Mouse (Mus musculus) spleen, embryonic (tissue): ENCODE data around the gene Col1a1.

ENCODE experiments used
- CTCF ChIA-PET: fragments of 350-600 bp; sonication (Branson Sonifier 250); formaldehyde crosslinking; loops from one replicate; lab custom pipeline; 2022; lab: Charles Lee

The Col1a1 gene

DNA sequence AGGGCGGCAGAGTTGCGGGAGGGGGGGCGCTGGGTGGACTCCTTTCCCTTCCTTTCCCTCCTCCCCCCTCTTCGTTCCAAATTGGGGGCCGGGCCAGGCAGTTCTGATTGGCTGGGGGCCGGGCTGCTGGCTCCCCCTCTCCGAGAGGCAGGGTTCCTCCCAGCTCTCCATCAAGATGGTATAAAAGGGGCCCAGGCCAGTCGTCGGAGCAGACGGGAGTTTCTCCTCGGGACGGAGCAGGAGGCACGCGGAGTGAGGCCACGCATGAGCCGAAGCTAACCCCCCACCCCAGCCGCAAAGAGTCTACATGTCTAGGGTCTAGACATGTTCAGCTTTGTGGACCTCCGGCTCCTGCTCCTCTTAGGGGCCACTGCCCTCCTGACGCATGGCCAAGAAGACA is at the start of gene Col1a1:
TSS of gene Col1a1 (plus strand) at position 180 of the 400 bp plus-strand sequence.
- CTCF ChIA-PET: no interaction called here

DNA sequence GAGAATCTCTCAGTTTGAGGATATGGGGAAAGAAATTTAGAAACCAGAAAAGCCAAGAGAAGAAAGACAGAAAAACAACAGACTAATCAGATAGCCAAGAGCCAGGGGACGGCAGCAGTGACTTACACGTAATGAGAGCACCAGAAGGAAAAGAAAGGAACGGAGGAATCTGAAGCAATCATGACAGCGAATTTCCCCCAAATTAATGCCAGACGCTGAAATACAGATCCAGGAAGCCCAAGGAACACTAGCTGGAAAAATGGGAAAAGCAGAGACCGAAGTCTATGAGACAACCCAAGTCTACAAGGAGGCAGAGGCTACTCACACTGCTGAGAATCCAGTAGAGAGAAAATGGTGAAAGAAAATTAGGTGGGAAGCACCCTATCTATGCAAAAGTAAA is 44.9 kb upstream of the Col1a1 start:
- CTCF ChIA-PET: no interaction called here

DNA sequence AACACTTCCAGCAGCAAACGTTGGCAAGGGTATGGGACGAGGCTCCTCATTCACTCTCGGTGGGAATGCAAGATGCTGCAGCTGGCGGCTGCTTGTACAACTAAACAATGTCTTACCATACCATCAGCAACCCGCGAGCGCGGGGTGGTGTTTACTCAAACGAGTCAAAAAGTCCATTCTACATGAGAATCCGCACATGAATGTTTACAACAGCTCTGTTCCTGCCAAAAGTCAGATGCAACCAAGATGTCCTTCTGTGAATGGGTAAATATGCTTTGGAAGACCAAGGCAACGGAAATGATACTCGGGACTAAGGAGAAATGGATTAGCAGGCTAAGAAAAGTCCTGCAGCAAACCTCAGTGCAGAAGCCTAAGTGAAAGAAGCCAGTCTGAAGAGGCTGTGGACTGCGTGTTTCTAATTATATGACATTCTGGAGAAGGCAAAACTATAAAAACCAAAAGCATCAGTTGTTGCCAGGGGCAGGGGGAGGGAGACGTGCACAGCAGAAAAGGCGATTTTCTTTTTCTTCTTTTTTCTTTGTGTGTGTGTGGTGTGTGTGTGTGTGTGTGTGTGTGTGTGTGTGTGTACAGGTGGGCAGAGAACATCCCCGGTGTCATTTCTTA is 39.2 kb upstream of the Col1a1 start:
- CTCF ChIA-PET: no interaction called here

DNA sequence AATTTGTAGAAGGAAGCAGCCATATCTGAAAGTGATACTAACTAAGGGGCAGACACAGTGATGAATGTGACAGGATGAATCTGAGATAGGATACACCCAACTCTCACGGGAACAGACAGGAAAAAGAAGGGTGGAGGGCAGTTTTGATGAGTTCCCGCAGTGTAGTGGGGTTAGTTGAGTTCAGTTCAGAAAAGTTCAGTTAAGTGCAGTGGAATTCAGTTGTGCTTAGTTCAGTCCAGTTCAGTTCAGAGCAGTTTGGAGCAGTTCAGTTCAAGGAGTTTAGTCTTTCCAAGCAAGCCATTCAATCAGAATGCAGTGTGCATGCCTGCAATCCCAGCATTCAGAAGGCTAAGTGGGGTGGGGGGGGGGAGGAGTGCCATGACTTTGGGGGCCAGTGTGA is 34.8 kb upstream of the Col1a1 start:
- CTCF ChIA-PET: no interaction called here

DNA sequence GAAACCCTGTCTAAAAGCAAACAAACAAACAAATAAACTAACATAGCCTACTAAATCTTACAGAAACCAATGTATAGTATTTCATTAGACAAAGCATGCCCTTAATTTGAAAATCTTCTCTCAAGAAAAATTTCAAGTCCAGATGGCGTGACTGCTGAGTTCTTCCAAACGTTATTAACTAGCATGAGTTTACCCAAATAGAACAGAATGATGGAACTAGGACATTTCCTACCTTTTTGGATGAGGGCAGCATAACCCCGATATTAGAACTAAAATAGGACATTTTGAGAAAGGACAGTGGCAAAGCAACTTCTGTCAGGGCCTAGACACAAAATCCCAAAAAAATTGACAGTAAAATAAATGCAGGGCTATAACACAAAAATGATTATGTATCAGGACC is 31.7 kb upstream of the Col1a1 start:
- CTCF ChIA-PET: no interaction called here

DNA sequence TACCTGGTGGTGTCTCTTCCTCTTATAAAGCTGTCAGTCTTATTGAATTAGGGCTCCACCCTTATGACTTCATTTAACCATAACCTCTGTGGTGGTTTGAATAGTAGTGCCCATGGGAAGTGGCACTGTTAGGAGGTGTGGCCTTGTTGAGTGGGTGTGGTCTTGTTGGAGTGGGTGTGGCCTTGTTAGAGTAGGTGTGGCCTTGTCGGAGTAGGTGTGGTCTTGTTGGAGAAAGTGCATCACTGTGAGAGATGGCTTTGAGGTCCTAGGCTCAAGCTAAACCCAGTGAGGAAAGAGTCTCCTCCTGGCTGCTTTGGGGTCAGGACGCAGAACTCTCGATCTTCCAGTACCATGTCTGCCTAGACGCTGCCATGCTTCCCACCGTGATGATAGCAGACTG is 25.1 kb upstream of the Col1a1 start:
- CTCF ChIA-PET: no interaction called here

DNA sequence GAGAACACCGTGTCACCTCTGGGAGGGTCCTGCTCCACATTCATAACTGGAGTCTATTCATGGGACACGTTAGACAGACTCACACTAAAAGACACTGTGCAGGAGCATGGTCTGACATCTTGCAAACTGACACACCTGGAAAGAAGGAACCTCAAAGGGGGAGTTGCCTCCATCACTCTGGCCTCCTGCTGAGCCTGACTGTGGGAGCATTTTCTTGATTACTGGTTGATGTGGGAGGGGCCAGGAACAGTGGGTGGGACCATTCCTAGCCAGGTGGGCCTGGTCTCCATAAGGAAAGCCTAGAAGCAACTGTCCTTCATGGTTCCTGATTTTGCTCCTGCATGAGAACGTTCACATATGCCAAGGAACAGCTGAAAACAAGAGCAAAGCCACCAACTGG is 23.5 kb upstream of the Col1a1 start:
- CTCF ChIA-PET: no interaction called here

DNA sequence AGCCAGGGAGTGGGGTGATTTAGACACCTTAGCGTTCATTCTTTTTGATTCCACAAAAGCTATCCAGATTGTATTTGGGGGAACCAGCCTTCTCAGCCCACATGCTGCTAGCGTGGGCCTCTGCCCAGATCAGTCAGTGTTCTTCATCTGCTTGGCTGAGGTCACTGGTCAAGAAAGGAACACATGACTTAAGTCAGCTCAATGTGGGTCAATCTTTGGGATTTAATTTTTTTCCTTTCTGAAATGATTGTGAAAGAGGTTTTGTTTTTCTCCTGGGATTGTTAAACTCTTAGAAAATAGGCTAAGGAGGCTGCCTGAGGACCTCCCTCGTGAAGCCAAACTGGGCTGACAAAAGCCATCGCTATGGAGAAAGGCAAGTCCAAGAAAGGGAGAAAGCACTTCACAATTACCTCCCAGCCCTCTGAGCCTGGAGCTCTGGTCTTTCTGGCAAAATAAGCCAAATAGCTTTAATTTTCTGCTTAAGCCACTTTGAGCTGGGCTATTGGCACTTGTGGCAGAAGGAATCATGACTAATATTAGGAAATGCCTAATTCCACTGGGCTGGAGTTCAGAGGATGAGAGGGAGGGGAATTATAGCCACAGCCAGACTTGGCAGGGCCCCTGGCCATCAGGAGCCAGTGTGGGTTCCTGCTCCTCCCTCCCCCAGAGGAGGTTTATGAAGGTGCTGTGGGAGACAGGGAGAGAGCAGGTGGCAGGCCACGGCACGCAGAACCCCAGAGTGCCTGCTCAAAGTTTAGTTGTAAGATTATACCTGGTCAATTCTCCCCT is 22.5 kb upstream of the Col1a1 start:
- CTCF ChIA-PET: interaction anchor here (0.6 kb wide), 1 partner anchor 20 kb away, joined by 10 read pairs; no protein-coding TSS in a partner anchor

DNA sequence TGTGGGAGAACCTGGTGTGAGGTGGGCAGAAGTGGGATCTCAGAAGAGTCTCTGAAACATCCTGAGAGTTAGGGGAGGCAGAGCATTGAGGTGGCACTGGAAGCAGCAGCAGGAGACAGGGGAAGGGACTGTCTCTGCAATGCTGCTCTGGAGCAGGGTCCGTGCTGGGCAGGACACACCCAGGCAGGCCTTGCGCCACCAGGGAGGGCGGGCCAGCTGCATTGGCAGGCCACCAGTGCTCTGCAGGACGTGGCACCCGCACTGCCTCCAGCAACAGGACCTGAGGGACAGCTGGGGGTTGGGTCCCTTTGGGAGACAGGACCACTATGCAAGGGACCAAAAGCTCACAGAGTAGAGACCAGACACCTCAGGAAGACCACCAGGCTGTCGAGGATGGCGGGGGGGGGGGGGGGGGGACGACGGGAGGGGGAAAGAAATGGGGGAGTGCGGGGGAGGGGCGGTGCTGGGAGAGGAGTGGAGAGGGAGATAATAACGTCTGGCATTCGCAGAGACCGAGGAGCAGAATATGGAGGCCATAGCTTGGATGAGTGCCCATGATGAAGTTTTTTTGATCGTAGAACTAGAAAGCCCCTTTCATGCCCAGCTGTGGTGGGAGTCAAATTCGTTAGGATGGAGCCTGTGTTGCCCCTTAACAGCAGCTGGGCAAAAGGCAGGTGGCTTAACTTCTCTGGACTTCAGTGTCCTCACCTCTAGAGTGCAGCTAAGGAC is 20.2 kb upstream of the Col1a1 start:
- CTCF ChIA-PET: no interaction called here

DNA sequence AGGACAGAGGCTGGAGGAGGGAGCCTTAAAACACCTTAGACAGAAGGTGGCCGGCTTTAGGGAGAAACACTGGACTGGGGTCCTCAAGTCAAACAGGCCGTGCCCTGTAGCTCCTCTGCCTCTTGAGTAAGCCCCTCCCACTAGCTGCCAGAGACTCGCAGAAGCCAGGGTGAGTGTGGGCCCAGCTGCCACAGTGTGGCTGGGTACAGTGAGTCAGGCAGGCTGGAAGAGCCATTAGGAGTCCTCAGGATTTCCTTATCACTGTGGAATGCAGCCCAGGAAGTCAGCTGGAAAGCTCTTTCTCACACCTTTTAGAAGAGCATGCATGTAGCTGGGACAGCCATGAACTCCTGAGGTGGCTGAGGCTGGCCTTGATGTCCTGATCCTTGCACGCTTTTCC is 19.5 kb upstream of the Col1a1 start:
- CTCF ChIA-PET: interaction anchor here (0.6 kb wide), 1 partner anchor 49 kb away, joined by 5 read pairs; no protein-coding TSS in a partner anchor

DNA sequence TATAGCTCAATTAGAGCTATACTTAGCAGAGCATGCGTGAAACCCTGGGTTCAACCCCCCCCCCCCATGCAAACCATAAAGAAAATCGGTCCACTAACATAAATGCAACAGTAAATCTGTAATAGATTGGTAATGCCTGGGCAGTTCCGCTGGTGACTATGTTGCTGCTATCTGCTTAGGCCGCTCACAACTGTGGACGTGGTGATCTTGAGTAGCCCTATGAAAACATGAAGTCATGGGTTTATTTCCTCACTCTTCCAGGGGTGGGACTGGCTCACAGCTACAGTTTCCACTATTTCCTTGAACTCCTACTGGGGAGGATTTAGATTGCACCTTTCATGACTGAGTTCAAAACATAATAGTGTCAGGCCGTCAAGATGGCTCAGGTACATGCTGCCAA is 18.3 kb upstream of the Col1a1 start:
- CTCF ChIA-PET: no interaction called here

DNA sequence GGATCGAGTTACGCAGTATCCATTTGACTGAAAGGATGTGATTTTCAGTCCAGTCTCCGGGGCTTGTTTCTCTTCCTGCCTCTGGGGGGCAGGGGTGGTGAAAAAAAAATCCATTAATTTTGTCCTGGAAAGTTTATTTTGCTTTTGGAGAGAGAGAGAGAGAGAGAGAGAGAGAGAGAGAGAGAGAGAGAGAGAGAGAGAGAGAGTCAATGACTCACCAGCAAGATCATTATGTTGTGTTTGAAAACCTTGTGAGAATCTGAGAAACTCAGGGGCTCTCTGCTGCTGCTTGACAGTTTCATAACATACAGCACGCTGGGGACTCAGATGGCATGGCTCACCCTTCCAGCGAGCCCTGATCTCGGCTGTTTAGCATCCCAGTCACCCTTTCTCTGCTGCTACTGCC is 15.0 kb upstream of the Col1a1 start:
- CTCF ChIA-PET: no interaction called here

DNA sequence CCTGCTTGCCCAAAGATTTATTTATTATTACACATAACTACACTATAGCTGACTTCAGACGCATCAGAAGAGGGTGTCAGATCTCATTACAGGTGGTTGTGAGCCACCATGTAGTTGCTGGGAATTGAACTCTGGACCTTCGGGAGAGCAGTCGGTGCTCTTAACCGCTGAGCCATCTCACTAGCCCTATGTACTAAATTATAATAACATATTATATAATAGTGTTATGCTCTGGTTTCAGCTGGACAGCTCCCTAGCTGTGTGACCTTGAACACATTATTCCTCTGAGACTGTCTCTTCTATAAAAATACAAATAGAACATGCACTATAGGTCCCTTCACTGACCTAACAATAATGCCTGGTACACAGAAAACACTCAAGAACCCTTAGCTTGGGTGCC is 11.0 kb upstream of the Col1a1 start:
- CTCF ChIA-PET: no interaction called here

DNA sequence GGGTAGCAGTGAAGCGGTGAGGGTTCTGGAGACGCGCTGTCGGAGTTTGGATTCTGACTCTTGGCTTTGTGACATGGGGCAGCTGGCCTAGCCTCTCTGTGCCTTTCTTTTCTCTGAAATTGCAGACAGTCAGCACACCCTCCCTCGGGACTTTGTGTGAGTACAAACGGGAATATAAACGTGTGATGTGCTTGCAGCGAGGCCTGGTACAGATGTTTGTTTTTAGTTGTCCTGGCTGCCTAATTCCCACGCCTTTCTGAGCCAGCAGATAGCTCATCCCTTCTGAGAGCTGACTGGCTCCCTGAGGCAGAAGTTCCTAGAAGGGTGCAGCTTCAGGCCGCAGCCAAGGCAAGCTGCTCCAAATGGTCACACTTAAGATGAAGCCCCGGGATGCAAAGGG is 9.6 kb upstream of the Col1a1 start:
- CTCF ChIA-PET: no interaction called here

DNA sequence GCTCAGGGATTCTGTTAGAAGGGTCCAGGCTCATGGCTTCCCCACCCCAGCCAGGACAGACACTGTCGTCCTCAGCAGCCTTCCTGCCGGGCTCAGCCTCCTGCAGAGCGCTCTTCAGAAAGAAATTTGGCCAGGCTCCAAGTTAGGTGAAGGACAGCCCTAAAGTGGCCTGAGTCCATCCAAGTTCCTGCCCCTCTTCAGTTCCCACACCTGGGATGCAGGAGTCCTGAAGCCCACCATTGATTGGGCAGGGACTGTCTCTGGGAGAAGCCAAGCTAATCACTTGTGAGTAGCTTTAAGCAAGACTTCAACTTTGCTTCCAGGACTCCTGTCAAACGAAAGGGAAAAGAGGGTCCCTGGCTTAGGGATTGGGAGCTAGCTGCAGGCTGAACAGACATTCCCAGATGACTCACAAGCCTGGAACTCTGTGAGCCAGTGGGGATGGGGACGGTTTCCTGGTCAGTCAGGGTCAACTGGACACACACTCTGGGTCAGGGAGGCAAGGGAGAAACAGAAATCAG is 8.2 kb upstream of the Col1a1 start:
- CTCF ChIA-PET: no interaction called here

DNA sequence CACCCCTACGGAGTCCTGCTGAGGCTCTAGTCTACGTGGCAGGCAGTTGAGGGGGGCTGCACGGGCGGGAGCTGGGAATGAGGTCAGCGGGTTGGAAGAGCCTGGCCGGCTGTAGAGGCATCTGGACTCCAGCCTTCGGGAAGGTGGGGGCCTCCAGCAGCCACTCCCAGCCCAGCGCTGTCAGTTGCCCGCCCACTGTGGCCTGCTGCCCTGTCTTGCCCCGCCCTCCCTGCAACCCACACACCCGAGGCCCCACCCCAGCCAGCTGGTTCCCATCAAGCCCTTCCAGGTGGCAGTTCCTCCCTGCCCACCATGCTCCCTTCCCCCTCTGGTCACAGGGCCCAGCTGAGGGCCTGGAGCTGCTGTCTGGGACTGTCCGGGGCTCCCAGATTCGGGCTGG is 7.2 kb upstream of the Col1a1 start:
- CTCF ChIA-PET: interaction anchor here (0.9 kb wide), 1 partner anchor 11 kb away, joined by 3 read pairs; no protein-coding TSS in a partner anchor

DNA sequence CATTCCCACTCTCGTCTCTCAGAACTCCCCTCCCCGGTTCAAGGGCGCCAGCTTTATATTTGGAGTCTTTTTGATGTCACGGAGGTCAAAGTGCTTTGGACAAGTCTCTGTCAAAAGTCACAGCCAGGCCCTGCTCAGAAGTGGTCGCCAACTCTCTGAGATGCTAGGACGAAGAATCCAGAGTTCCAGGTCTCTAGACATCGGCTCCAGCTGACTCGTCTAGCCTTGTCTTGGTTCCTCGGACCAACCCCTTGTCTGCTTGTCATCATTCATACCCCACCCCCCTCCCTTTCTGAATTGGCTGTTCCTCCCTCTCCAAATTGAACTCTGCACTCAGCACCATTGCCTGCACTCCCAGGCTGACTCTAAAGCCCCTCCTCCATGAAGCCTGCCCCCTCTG is 6.4 kb upstream of the Col1a1 start:
- CTCF ChIA-PET: no interaction called here

DNA sequence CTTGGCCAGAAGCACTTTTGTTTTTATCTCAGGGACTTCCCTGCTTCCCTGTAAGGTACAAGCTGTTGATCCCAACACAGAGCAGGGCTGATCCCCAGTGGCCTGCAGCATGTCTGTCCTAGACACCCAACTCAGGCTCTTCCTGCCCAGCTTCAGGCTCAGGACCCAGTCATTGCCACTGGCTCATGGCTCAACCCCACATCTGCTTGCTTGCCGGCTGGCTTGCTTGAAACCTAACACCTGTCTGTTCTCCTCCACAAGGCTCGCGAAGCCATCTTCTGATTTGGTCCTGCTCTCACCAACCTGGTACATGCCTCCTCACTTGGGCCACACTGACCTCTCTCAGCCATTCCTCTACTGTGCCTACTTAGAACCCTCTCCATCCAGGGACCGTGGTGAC is 5.9 kb upstream of the Col1a1 start:
- CTCF ChIA-PET: no interaction called here

DNA sequence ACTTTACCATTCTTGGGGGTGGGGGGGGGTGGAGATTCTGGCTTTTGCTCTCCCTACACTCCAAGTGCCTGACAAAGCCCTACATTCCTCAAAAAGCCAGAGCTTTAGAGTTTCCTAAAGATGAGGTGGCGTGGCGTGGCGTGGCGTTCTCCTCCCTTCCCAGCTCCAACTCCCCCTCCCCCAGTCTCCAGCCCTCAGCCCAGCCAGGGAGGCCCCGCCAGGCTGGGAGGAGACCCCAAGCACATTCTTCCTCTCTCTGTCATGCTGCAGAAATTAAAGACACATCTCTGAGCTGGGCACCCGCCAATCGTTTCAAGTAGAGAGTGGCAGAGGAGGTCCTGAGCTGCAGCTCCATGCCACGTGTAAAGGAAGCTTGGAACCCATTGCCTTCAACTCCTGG is 2.4 kb upstream of the Col1a1 start:
- CTCF ChIA-PET: interaction anchor here (0.7 kb wide), 2 partner anchors 9 to 19 kb away, joined by 6 to 10 read pairs; no protein-coding TSS in a partner anchor

DNA sequence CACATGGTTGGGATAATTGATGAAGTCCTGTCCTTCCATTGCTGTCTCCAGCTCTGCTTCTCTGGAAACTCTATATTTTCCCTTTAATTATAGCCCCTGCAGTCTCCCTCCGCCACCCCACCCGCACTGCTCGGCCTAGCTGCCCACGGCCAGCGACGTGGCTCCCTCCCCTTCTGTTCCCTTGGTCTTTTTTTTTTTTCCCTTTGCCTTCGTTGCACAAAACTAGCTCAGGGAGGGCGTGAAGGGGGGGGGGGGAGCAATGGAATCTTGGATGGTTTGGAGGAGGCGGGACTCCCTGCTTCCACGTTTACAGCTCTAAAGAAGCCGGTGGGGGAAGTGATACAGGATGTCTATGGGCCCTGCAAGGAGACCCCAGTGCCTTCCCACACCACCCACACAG is 1.5 kb upstream of the Col1a1 start:
- CTCF ChIA-PET: no interaction called here

DNA sequence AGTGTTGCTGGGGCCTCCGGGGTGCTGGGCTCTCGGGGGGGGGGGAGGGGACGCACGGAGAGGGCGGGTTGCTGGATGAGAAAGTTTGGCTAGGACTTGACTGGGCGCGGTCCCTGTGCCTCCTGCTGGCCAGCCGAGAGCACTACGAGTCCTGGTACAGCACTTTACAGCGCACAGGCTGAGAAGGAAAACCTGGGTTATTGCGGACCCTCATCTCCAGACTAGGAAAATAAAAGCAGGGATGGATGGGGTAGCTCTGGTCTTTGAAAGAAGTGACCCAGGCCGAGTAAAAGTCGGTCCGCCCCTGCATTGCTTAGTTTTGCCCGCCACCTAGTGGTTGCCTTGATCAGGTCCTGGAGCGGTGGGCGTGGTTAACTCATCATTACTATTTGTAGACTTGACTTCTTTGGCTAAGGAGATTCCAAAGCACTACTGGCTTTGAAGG is 849 bp downstream of the Col1a1 start:
- CTCF ChIA-PET: interaction anchor here (0.7 to 1.0 kb wide), 2 partner anchors 23 to 99 kb away, joined by 3 read pairs; no protein-coding TSS in a partner anchor

DNA sequence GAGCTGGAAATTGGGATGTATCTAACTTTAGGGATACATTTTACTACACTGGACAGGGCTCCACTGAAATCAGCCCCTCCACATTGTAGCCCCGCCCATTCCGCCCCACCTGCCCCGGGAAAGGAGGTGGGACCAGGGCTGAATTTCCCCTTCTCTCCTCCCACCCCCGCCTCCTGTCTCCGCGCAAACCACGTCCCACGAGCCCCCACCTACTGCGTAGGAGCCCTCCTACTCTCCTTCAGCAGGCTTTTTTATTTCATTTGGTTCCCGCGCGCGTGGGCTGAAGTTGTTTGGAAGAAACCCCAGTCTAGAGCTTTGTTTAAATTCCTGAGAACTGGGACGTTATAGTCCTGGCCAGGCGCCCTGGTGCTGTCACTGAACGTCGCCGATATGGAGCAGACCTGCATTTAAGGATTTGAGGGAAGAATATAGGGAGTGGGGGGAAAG is 1.3 kb downstream of the Col1a1 start:
- CTCF ChIA-PET: interaction anchor here (0.7 to 1.0 kb wide), 3 partner anchors 22 to 314 kb away, joined by 3 to 10 read pairs (median 3); no protein-coding TSS in a partner anchor
